Mouse (Mus musculus) heart, adult 18-20 months (tissue): ENCODE results near the gene Jak3. TPM values are rescaled to one million over a fixed set of nuclear protein-coding genes. Genes with fewer than 3 reads are reported as not detected.
"Not testable (repeated sequence)": the region's sequence is repeated elsewhere in the genome, so short reads cannot be mapped to it uniquely, and the experiment has no call there.

Source experiments
- DNase-seq, 2 experiments: peaks; one replicate each; pipeline ENCODE4 v3.0.0; 2021 to 2022; ENCODE audit warnings: mixed read lengths in 1 of 2
- microRNA-seq, 2 experiments: library from miRNA; unstranded; fragments of <30 nt; microRNA quantifications; one replicate each; pipeline ENCODE4 v1.2.0; 2022
- total RNA-seq, 2 experiments: library from RNA; stranded (reverse); gene quantifications; 2 replicates each; pipeline ENCODE4 v1.2.3; 2021

Jak3 gene
- total RNA-seq, 2 experiments from 2014 or later: 7.3 to 8.3 TPM

DNA sequence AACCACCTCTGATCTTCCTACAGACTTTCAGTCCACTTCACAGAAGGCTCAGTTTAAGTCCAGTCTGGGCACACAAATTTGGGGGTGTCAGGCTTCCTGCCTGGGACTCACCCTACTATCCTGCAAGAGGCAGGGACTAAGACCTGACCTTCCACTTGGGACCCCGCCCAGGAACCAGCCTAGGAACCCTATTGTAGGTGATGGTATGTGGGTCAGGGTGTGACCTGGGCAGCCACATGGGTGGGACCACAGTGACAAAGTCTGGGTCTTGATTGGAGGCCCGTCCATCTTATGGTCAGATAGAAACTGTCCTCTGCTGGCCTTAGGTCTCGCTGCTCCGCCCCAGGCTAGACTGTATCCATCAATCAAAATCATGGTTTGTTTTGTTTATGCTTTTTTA, 48.3 kb downstream of the Jak3 start:
- no peak for DNase-seq

- peak; percentile 59 to 69 for DNase-seq
Observed at GRCm38 (mm10) chr8:71725122-71725924, 49.2 kb downstream of the Jak3 start, which contains the start of gene Fcho1. Gene Fcho1, minus strand, starts transcription at chr8:71725716.

DNA sequence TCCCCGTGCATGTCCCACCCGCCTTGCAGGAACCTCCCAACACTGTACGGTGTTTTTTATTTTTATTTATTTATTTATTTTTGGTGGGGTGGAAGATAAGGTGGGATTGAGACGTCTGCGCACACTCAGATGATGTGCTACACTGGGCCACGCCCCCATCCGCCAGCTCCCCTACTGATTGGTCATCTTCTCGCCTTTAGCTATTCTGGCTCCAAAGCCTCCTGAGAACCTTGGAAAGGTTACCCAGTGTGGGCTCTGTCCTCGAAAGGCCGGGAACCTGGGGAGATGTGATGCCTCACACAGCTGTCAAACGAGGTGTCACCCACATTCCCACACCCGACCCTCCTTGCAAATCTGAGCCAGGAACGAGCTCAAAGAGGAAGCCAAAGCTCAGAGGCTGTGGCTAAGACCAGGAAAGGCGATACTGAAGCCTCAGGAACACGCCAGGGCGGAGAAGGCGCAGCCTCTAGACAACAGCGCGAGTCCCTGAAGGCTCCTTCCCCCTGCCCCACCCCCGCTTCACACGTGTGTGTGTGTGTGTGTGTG, 52.2 kb downstream of the Jak3 start:
- DNase-seq: peak in 1 of 2 experiments; percentile 22

- DNase-seq: no peak
Observed at GRCm38 (mm10) chr8:71728826-71729620, 52.9 kb downstream of the Jak3 start.

- DNase-seq: peak; percentile 52 to 70
Observed at GRCm38 (mm10) chr8:71731652-71732230, 55.6 kb downstream of the Jak3 start.

- DNase-seq: not testable (repeated sequence)
Observed at GRCm38 (mm10) chr8:71738316-71738715, 62.2 kb downstream of the Jak3 start.

Small RNA genes lying within 50 kb of the gene (microRNA-seq; reads per million reads assigned to microRNA genes)
- 0 reads per million in 2 experiments for gene Mir6769b

Other genes with a start within 250 kb of the Jak3 start
- gene Abhd8, start 212.6 kb upstream of the Jak3 start, total RNA-seq: 10 to 100 TPM; 23.8 to 26.6 TPM
- 100 to 1,000 TPM; 126 to 127 TPM for gene Mrpl34, start 211.3 kb upstream of the Jak3 start, total RNA-seq
- gene Dda1, start 207.1 kb upstream of the Jak3 start, total RNA-seq: 10 to 100 TPM; 31.4 to 32.1 TPM
- 10 to 100 TPM; 16.6 to 16.9 TPM for gene Ano8, start 190.3 kb upstream of the Jak3 start, total RNA-seq
- gene Gtpbp3, start 188.2 kb upstream of the Jak3 start, total RNA-seq: 10 to 100 TPM; 19.1 to 22.2 TPM
- gene Plvap, start 164.5 kb upstream of the Jak3 start, total RNA-seq: 10 to 100 TPM; 23.0 to 30.9 TPM
- not detected for gene Ccdc194, start 150.6 kb upstream of the Jak3 start, total RNA-seq
- gene Bst2, start 138.8 kb upstream of the Jak3 start, total RNA-seq: 10 to 100 TPM; 19.3 to 40.2 TPM
- gene Mvb12a, start 133.4 kb upstream of the Jak3 start, total RNA-seq: 10 to 100 TPM; 28.4 to 28.5 TPM
- gene Tmem221, start 117.4 kb upstream of the Jak3 start, total RNA-seq: under 1 TPM; 0.42 to 0.51 TPM
- gene Nxnl1, start 109.7 kb upstream of the Jak3 start, total RNA-seq: under 1 TPM; 0.15 TPM
- gene Slc27a1, start 107.4 kb upstream of the Jak3 start, total RNA-seq: 100 to 1,000 TPM; 162 to 202 TPM
- gene Pgls, start 84.1 kb upstream of the Jak3 start, total RNA-seq: 10 to 100 TPM; 66.5 to 72.2 TPM
- gene Fam129c, start 78.6 kb upstream of the Jak3 start, total RNA-seq: 1 to 10 TPM in 1 of 2 experiments, under 1 TPM in 1; 0.99 to 1.0 TPM
- 10 to 100 TPM; 41.6 to 42.4 TPM for gene Colgalt1, start 65.3 kb upstream of the Jak3 start, total RNA-seq
- under 1 TPM; 0.55 to 0.87 TPM for gene Unc13a, start 4.5 kb upstream of the Jak3 start, total RNA-seq
- gene Insl3, start 12.9 kb downstream of the Jak3 start, total RNA-seq: 1 to 10 TPM; 1.3 to 1.6 TPM
- gene B3gnt3, start 25.5 kb downstream of the Jak3 start, total RNA-seq: 1 to 10 TPM; 4.9 to 5.9 TPM
- gene Fcho1, start 49.4 kb downstream of the Jak3 start, total RNA-seq: 1 to 10 TPM in 1 of 2 experiments, under 1 TPM in 1; 0.79 to 2.4 TPM
- 1 to 10 TPM; 4.9 to 5.4 TPM for gene Zfp709, start 205.7 kb downstream of the Jak3 start, total RNA-seq
- 1 to 10 TPM; 3.4 to 3.6 TPM for gene Zfp882, start 232.3 kb downstream of the Jak3 start, total RNA-seq
- 10 to 100 TPM; 20.2 to 24.6 TPM for gene Zfp617, start 232.3 kb downstream of the Jak3 start, total RNA-seq